Mouse (Mus musculus): ENCODE data around the gene Frs2. TPM values are rescaled to one million over a fixed set of nuclear protein-coding genes. Genes with fewer than 3 reads are reported as not detected.

Gene Frs2
- polyA plus RNA-seq, 2 experiments, result 8.8 to 9.2 TPM

- WGBS (ENCODE audit: insufficient replicate concordance), result 83% methylated on average over 7 of the region's 7 CpGs
- no peaks in the 10 kb centered on the region for H3K4me1 ChIP-seq (replicated peaks; ENCODE audit: control insufficient read depth in 2 of 2, insufficient read depth in 2 of 2, low read length in 1 of 2)
- peaks cover 48% of the 10 kb centered on the region for H3K36me3 ChIP-seq (replicated peaks; ENCODE audit: control insufficient read depth, insufficient read depth, low read depth)
- H3K4me2 ChIP-seq (ENCODE audit: low read depth), result no peak overlapping the region
- no peaks in the 10 kb centered on the region for H3K9me3 ChIP-seq (ENCODE audit: control insufficient read depth, low read length)
- TF ChIP-seq CTCF (IDR thresholded peaks at IDR 0.05; ENCODE audit: low read depth) (no peak), EP300 (IDR thresholded peaks at IDR 0.05; ENCODE audit: low read depth) (no peak)
- no peak for ATAC-seq (ENCODE audit: insufficient read depth)
- no peak overlapping the region for H3K9ac ChIP-seq (replicated peaks)
- H3K4me3 ChIP-seq (ENCODE audit: insufficient read depth in 1 of 2, low read depth in 2 of 2, low read length in 2 of 2), result no peak overlapping the region
- no peak for DNase-seq (ENCODE audit: low read depth in 3 of 3, low spot score in 3 of 3)
- H3K27me3 ChIP-seq (ENCODE audit: control insufficient read depth, insufficient read depth, low read length), result no peaks in the 10 kb centered on the region
- H3K27ac ChIP-seq, result no peak overlapping the region
Observed at GRCm38 (mm10) chr10:117073176-117073575, 75.2 kb downstream of the Frs2 start.

- no peak for DNase-seq (ENCODE audit: low read depth in 3 of 3, low spot score in 3 of 3)
Observed at GRCm38 (mm10) chr10:117072191-117072888, 76.0 kb downstream of the Frs2 start.

GRCm38 (mm10) chr10:117069109-117069508, 79.2 kb downstream of the Frs2 start:
- H3K4me3 ChIP-seq (ENCODE audit: insufficient read depth in 1 of 2, low read depth in 2 of 2, low read length in 2 of 2), result no peak overlapping the region
- H3K4me1 ChIP-seq (replicated peaks; ENCODE audit: control insufficient read depth in 2 of 2, insufficient read depth in 2 of 2, low read length in 1 of 2), result no peaks in the 10 kb centered on the region
- DNase-seq (ENCODE audit: low read depth in 3 of 3, low spot score in 3 of 3) (no peak), ATAC-seq (ENCODE audit: insufficient read depth) (no peak)
- H3K9ac ChIP-seq (replicated peaks), result no peak overlapping the region
- no peak overlapping the region for H3K27ac ChIP-seq
- TF ChIP-seq CTCF (IDR thresholded peaks at IDR 0.05; ENCODE audit: low read depth) (peak; percentile 44), EP300 (IDR thresholded peaks at IDR 0.05; ENCODE audit: low read depth) (no peak)
- H3K27me3 ChIP-seq (ENCODE audit: control insufficient read depth, insufficient read depth, low read length), result no peaks in the 10 kb centered on the region
- no peak overlapping the region for H3K4me2 ChIP-seq (ENCODE audit: low read depth)
- H3K9me3 ChIP-seq (ENCODE audit: control insufficient read depth, low read length), result no peaks in the 10 kb centered on the region
- 83% methylated on average over 3 of the region's 3 CpGs for WGBS (ENCODE audit: insufficient replicate concordance)
- peaks cover 20% of the 10 kb centered on the region for H3K36me3 ChIP-seq (replicated peaks; ENCODE audit: control insufficient read depth, insufficient read depth, low read depth)

More at GRCm38 (mm10) chr10:117072191-117072888, 76.0 kb downstream of the Frs2 start:
- no peaks in the 10 kb centered on the region for H3K27me3 ChIP-seq (ENCODE audit: control insufficient read depth, insufficient read depth, low read length)
- 83% methylated on average over 18 of the region's 18 CpGs for WGBS (ENCODE audit: insufficient replicate concordance)
- H3K4me3 ChIP-seq (ENCODE audit: insufficient read depth in 1 of 2, low read depth in 2 of 2, low read length in 2 of 2), result no peak overlapping the region
- no peak overlapping the region for H3K27ac ChIP-seq
- no peak for TF ChIP-seq EP300 (IDR thresholded peaks at IDR 0.05; ENCODE audit: low read depth)
- no peak for TF ChIP-seq CTCF (IDR thresholded peaks at IDR 0.05; ENCODE audit: low read depth)
- ATAC-seq (ENCODE audit: insufficient read depth), result no peak
- no peaks in the 10 kb centered on the region for H3K9me3 ChIP-seq (ENCODE audit: control insufficient read depth, low read length)
- H3K4me2 ChIP-seq (ENCODE audit: low read depth), result no peak overlapping the region
- no peaks in the 10 kb centered on the region for H3K4me1 ChIP-seq (replicated peaks; ENCODE audit: control insufficient read depth in 2 of 2, insufficient read depth in 2 of 2, low read length in 1 of 2)
- peaks cover 43% of the 10 kb centered on the region for H3K36me3 ChIP-seq (replicated peaks; ENCODE audit: control insufficient read depth, insufficient read depth, low read depth)
- no peak overlapping the region for H3K9ac ChIP-seq (replicated peaks)

GRCm38 (mm10) chr10:117064076-117064475, 84.3 kb downstream of the Frs2 start:
- Histone ChIP-seq H3K4me1 (replicated peaks; ENCODE audit: control insufficient read depth in 2 of 2, insufficient read depth in 2 of 2, low read length in 1 of 2) (no peaks in the 10 kb centered on the region; a peak in 2 of 4 replicates), H3K9ac (replicated peaks) (peak overlapping the region; percentile 35), H3K4me3 (ENCODE audit: insufficient read depth in 1 of 2, low read depth in 2 of 2, low read length in 2 of 2) (peak overlapping the region; percentile 48 to 85; a peak in 3 of 4 replicates), H3K36me3 (replicated peaks; ENCODE audit: control insufficient read depth, insufficient read depth, low read depth) (peaks cover 34% of the 10 kb centered on the region), H3K4me2 (ENCODE audit: low read depth) (peak overlapping the region; percentile 70), H3K27ac (peak overlapping the region; percentile 24; the same call in 1 of the 2 replicates), H3K27me3 (ENCODE audit: control insufficient read depth, insufficient read depth, low read length) (no peaks in the 10 kb centered on the region), H3K9me3 (ENCODE audit: control insufficient read depth, low read length) (no peaks in the 10 kb centered on the region)
- WGBS (ENCODE audit: insufficient replicate concordance), result 4% methylated on average over 7 of the region's 7 CpGs
- TF ChIP-seq CTCF (IDR thresholded peaks at IDR 0.05; ENCODE audit: low read depth) (no peak), EP300 (IDR thresholded peaks at IDR 0.05; ENCODE audit: low read depth) (no peak)
- DNase-seq (ENCODE audit: low read depth in 3 of 3, low spot score in 3 of 3), result no peak
- no peak for ATAC-seq (ENCODE audit: insufficient read depth)

GRCm38 (mm10) chr10:117063254-117064021, 84.9 kb downstream of the Frs2 start, which contains the start of gene Cct2:
Gene Cct2 (minus strand): TSS chr10:117063814.
- TF ChIP-seq EP300 (IDR thresholded peaks at IDR 0.05; ENCODE audit: low read depth) (no peak; the same call in 1 of the 2 replicates), CTCF (IDR thresholded peaks at IDR 0.05; ENCODE audit: low read depth) (no peak; the same call in 1 of the 2 replicates)
- no peaks in the 10 kb centered on the region for H3K27me3 ChIP-seq (ENCODE audit: control insufficient read depth, insufficient read depth, low read length)
- peaks cover 36% of the 10 kb centered on the region for H3K36me3 ChIP-seq (replicated peaks; ENCODE audit: control insufficient read depth, insufficient read depth, low read depth)
- peak within 1 kb of the TSS; percentile 85 for H3K4me3 ChIP-seq (ENCODE audit: insufficient read depth in 1 of 2, low read depth in 2 of 2, low read length in 2 of 2)
- ATAC-seq (ENCODE audit: insufficient read depth) (peak; percentile 91), DNase-seq (ENCODE audit: low read depth in 3 of 3, low spot score in 3 of 3) (peak; percentile 90 to 92 (median 91))
- no peaks in the 10 kb centered on the region; a peak in 2 of 4 replicates for H3K4me1 ChIP-seq (replicated peaks; ENCODE audit: control insufficient read depth in 2 of 2, insufficient read depth in 2 of 2, low read length in 1 of 2)
- peak within 1 kb of the TSS; percentile 80 for H3K9ac ChIP-seq (replicated peaks)
- H3K27ac ChIP-seq, result peak within 1 kb of the TSS; percentile 76
- H3K4me2 ChIP-seq (ENCODE audit: low read depth), result peak within 1 kb of the TSS; percentile 80
- no peaks in the 10 kb centered on the region for H3K9me3 ChIP-seq (ENCODE audit: control insufficient read depth, low read length)
- 0% methylated on average over 68 of the region's 68 CpGs for WGBS (ENCODE audit: insufficient replicate concordance)
